Mouse (Mus musculus) lung, embryonic 16.5 days (tissue): ENCODE measurements around the gene Rpl41. TPM values are rescaled to one million over a fixed set of nuclear protein-coding genes. Genes with fewer than 3 reads are reported as not detected.

Source experiments
- ATAC-seq: fragments of 200-750 bp; cut with Nextera tagmentation; 2 replicates; pipeline ENCODE4 v1.8.0; 2017; ENCODE audit warnings: low read depth, mild to moderate bottlenecking, moderate library complexity
- H3K27ac ChIP-seq: fragments of 300-500 bp; sonication (generic); 2 replicates; pipeline ENCODE4 v1.5.1; 2014; ENCODE audit warnings: mild to moderate bottlenecking, control low read depth, low read length
- H3K27me3 ChIP-seq: fragments of 300-500 bp; sonication (generic); 2 replicates; pipeline ENCODE4 v1.6.1; 2014; ENCODE audit warnings: low read depth, low read length, mixed read lengths; ENCODE audit not compliant: control insufficient read depth, insufficient read depth
- H3K36me3 ChIP-seq: fragments of 300-500 bp; sonication (generic); 2 replicates; pipeline ENCODE4 v1.6.1; 2014; ENCODE audit warnings: low read length; ENCODE audit not compliant: control insufficient read depth, insufficient read depth
- H3K4me1 ChIP-seq: fragments of 300-500 bp; sonication (generic); replicated peaks from 2 replicates; pipeline ENCODE4 v1.6.1; 2014; ENCODE audit warnings: low read length, mixed read lengths; ENCODE audit not compliant: control insufficient read depth, insufficient read depth
- H3K4me2 ChIP-seq: fragments of 300-500 bp; sonication (generic); 2 replicates; pipeline ENCODE4 v1.6.1; 2014; ENCODE audit warnings: low read depth, low read length, control low read depth
- H3K4me3 ChIP-seq: fragments of 300-500 bp; sonication (generic); 2 replicates; pipeline ENCODE4 v1.5.1; 2014; ENCODE audit warnings: mild to moderate bottlenecking, low read length, control low read depth
- H3K9ac ChIP-seq: fragments of 300-500 bp; sonication (generic); 2 replicates; pipeline ENCODE4 v1.6.1; 2014; ENCODE audit warnings: low read length, control low read depth
- H3K9me3 ChIP-seq: fragments of 300-500 bp; sonication (generic); 2 replicates; pipeline ENCODE4 v1.6.1; 2016; ENCODE audit warnings: low read length; ENCODE audit not compliant: control insufficient read depth
- WGBS: fragments of 180-500 bp; shearing (Covaris S2); extraction: QIAGEN DNeasy Blood & Tissue Kit; methylation state at CpG from one replicate; pipeline ENCODE4 v1.1.7; 2014; 5-methylcytosine and 5-hydroxymethylcytosine counted together
- polyA plus RNA-seq: library from polyadenylated mRNA; unstranded; fragments of >200 nt; fragmentation: Nextera tagmentation; extraction: Ambion mirVana; gene quantifications from 2 replicates; pipeline ENCODE4 v1.2.1, GENCODE M21; 2015

Gene Rpl41
- polyA plus RNA-seq, 1 experiment from 2014 or later, result 4,423 TPM

GRCm38 (mm10) chr10:128524111-128524731, 24.9 kb downstream of the Rpl41 start:
- H3K27ac ChIP-seq, result no peak overlapping the region
- 0 out of 2 replicates have a peak, but pooled peaks cover 2% of the 10 kb centered on the region for H3K27me3 ChIP-seq
- H3K4me3 ChIP-seq, result peak overlapping the region; percentile 88
- H3K9ac ChIP-seq, result peak overlapping the region; percentile 86
- H3K4me2 ChIP-seq, result peak overlapping the region; percentile 99
- WGBS, result 20% methylated on average over 11 of the region's 11 CpGs
- H3K9me3 ChIP-seq, result no peaks in the 10 kb centered on the region
- no peaks in the 10 kb centered on the region for H3K36me3 ChIP-seq
- no peak for ATAC-seq
- H3K4me1 ChIP-seq, result peaks cover 12% of the 10 kb centered on the region

DNA sequence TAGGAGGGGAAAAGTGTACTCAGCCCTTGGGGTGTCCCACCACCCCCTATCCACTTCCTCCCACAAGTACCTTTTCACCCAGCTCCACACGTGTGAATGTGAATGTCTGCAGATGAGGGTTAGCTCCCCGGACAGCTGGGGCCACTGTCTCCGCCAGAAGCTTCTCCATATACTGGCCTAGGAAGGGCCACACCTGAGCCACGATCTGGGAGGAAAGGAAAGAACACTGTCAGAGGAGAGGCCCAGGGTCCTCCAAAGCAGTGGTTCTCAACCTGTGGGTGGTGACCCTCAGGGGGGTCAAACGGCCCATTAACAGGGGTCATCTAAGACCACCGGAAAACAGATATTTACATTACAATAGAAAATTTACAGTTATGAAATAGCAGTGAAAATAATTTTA, 26.8 kb downstream of the Rpl41 start:
- Histone ChIP-seq H3K4me2 (no peak overlapping the region), H3K27me3 (0 out of 2 replicates have a peak, but pooled peaks cover 2% of the 10 kb centered on the region), H3K9ac (no peak overlapping the region), H3K4me3 (no peak overlapping the region), H3K9me3 (no peaks in the 10 kb centered on the region), H3K27ac (no peak overlapping the region), H3K4me1 (peaks cover 12% of the 10 kb centered on the region), H3K36me3 (peaks cover 4% of the 10 kb centered on the region; the same call in 1 of the 2 replicates)
- no peak for ATAC-seq
- 69% methylated on average over 6 of the region's 6 CpGs for WGBS

DNA sequence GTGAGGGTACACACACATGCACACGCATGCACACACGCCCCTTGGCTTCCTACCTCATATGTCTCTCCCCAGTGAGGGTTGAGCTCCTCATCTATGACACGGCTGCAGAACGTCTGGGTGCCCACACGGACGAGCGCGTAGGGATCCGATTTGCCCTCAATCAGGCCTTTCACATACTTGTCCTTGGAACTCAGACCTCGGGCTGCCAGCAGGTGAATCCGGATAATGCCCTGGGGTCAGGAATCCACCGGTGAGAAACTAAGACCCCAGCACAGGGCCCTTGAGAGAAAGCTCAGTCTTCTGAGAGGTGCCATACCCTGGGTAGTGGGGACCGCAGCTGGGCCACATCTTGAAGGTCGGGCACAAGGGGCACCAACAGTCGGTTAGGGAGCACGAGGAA, 28.5 kb downstream of the Rpl41 start:
- peaks cover 10% of the 10 kb centered on the region; the same call in 1 of the 2 replicates for H3K36me3 ChIP-seq

DNA sequence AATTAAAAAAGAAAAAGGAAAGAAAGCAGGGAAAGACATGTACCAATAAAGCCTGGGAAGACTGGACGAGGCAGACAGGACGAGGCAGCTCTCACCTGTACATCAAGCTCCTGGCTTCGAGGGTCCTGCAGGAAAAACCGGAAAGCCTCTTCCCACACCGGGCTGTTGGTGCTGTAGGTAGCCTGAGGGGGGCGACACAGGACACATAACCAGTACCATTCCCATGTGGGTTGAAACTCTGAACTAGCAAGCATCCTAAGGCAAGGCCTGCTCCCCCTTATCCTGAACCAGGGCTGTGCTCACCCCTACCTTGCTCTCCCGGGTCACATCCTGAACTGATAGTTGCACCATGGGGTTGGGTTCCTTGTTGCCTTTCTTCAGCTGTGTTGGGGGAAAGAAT, 30.3 kb downstream of the Rpl41 start:
- ATAC-seq, result no peak
- WGBS, result 72% methylated on average over 7 of the region's 7 CpGs
- Histone ChIP-seq H3K4me1 (no peaks in the 10 kb centered on the region), H3K27ac (no peak overlapping the region), H3K9me3 (no peaks in the 10 kb centered on the region), H3K4me2 (no peak overlapping the region), H3K36me3 (peaks cover 14% of the 10 kb centered on the region), H3K4me3 (no peak overlapping the region), H3K9ac (no peak overlapping the region), H3K27me3 (no peaks in the 10 kb centered on the region; the same call in 1 of the 2 replicates)

More for the DNA sequence above, 28.5 kb downstream of the Rpl41 start:
- no peak overlapping the region for H3K4me2 ChIP-seq
- H3K4me1 ChIP-seq, result peaks cover 10% of the 10 kb centered on the region
- 89% methylated on average over 16 of the region's 16 CpGs for WGBS
- ATAC-seq, result no peak
- no peak overlapping the region for H3K4me3 ChIP-seq
- no peak overlapping the region for H3K9ac ChIP-seq
- H3K27me3 ChIP-seq, result peaks cover 2% of the 10 kb centered on the region; the same call in 1 of the 2 replicates
- no peaks in the 10 kb centered on the region for H3K9me3 ChIP-seq
- H3K27ac ChIP-seq, result no peak overlapping the region

- no peak overlapping the region for H3K27ac ChIP-seq
- no peak overlapping the region for H3K4me3 ChIP-seq
- peaks cover 14% of the 10 kb centered on the region for H3K36me3 ChIP-seq
- H3K9ac ChIP-seq, result no peak overlapping the region
- WGBS, result 43% methylated on average over 6 of the region's 6 CpGs
- H3K4me1 ChIP-seq, result no peaks in the 10 kb centered on the region
- H3K27me3 ChIP-seq, result no peaks in the 10 kb centered on the region; the same call in 1 of the 2 replicates
- H3K9me3 ChIP-seq, result no peaks in the 10 kb centered on the region
- peak; percentile 44; the same call in 1 of the 2 replicates for ATAC-seq
- no peak overlapping the region for H3K4me2 ChIP-seq
Observed at GRCm38 (mm10) chr10:128516677-128517076, 32.4 kb downstream of the Rpl41 start.

GRCm38 (mm10) chr10:128516029-128516428, 33.1 kb downstream of the Rpl41 start:
- Histone ChIP-seq H3K4me3 (no peak overlapping the region), H3K4me1 (no peaks in the 10 kb centered on the region), H3K36me3 (peaks cover 19% of the 10 kb centered on the region), H3K27me3 (no peaks in the 10 kb centered on the region; the same call in 1 of the 2 replicates), H3K9me3 (no peaks in the 10 kb centered on the region), H3K4me2 (no peak overlapping the region), H3K9ac (no peak overlapping the region), H3K27ac (no peak overlapping the region)
- 43% methylated on average over 20 of the region's 20 CpGs for WGBS
- ATAC-seq, result peak; percentile 6; the same call in 1 of the 2 replicates

GRCm38 (mm10) chr10:128515044-128515443, 34.1 kb downstream of the Rpl41 start:
- no peak for ATAC-seq
- 81% methylated on average over 4 of the region's 4 CpGs for WGBS
- no peaks in the 10 kb centered on the region for H3K9me3 ChIP-seq

DNA sequence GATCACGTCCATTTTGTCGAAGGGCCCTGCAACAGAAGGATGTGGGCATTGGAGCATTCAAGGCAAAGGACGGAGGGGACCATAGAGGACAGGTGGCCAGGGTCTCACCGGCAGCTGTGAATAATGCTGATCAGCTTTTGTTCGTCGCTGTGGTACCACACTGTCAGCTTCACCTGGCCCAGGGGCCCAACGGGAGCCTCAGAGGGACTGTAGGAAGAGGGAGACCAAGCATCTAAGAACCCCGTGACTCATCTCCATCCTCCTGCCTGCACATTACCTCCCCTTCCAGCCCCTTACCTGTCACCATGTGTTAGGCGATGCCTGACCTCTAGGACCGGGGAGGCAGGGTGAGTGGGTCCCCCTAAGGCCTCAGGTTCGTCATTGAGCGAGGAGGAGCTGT, 37.3 kb downstream of the Rpl41 start:
- H3K4me1 ChIP-seq, result peaks cover 5% of the 10 kb centered on the region; the same call in 1 of the 2 replicates
- 82% methylated on average over 12 of the region's 12 CpGs for WGBS
- peaks cover 20% of the 10 kb centered on the region for H3K36me3 ChIP-seq
- no peak overlapping the region for H3K27ac ChIP-seq
- no peak for ATAC-seq
- no peaks in the 10 kb centered on the region for H3K27me3 ChIP-seq
- no peak overlapping the region for H3K9ac ChIP-seq
- H3K9me3 ChIP-seq, result no peaks in the 10 kb centered on the region
- H3K4me2 ChIP-seq, result no peak overlapping the region
- H3K4me3 ChIP-seq, result no peak overlapping the region

More at GRCm38 (mm10) chr10:128515044-128515443, 34.1 kb downstream of the Rpl41 start:
- H3K4me1 ChIP-seq, result 0 out of 2 replicates have a peak, but pooled peaks cover 3% of the 10 kb centered on the region
- H3K36me3 ChIP-seq, result peaks cover 22% of the 10 kb centered on the region
- no peak overlapping the region for H3K27ac ChIP-seq
- H3K9ac ChIP-seq, result no peak overlapping the region
- H3K4me2 ChIP-seq, result no peak overlapping the region
- no peaks in the 10 kb centered on the region; the same call in 1 of the 2 replicates for H3K27me3 ChIP-seq
- no peak overlapping the region for H3K4me3 ChIP-seq

GRCm38 (mm10) chr10:128511189-128511588, 37.9 kb downstream of the Rpl41 start:
- H3K4me3 ChIP-seq, result no peak overlapping the region
- H3K9me3 ChIP-seq, result no peaks in the 10 kb centered on the region
- H3K27me3 ChIP-seq, result no peaks in the 10 kb centered on the region
- H3K36me3 ChIP-seq, result peaks cover 19% of the 10 kb centered on the region
- no peak overlapping the region for H3K9ac ChIP-seq
- H3K27ac ChIP-seq, result no peak overlapping the region
- 87% methylated on average over 9 of the region's 9 CpGs for WGBS
- ATAC-seq, result no peak
- H3K4me2 ChIP-seq, result no peak overlapping the region
- H3K4me1 ChIP-seq, result peaks cover 5% of the 10 kb centered on the region; the same call in 1 of the 2 replicates
